Mouse (Mus musculus) cerebellum, postnatal 10 days (tissue): Measurements from ENCODE around the gene Efcab10.

Experiments used
- DNase-seq, 2 experiments: peaks; one replicate each; pipeline ENCODE4 v3.0.0; 2021; ENCODE audit warnings: mixed read lengths in 2 of 2

Gene Efcab10

GRCm38 (mm10) chr12:33394804-33395623, at the start of gene Efcab10:
TSS of gene Efcab10 (plus strand) at chr12:33394854.
- DNase-seq = peak; percentile 69 to 76

GRCm38 (mm10) chr12:33344970-33345772, 49.5 kb upstream of the Efcab10 start:
- no peak for DNase-seq

DNA sequence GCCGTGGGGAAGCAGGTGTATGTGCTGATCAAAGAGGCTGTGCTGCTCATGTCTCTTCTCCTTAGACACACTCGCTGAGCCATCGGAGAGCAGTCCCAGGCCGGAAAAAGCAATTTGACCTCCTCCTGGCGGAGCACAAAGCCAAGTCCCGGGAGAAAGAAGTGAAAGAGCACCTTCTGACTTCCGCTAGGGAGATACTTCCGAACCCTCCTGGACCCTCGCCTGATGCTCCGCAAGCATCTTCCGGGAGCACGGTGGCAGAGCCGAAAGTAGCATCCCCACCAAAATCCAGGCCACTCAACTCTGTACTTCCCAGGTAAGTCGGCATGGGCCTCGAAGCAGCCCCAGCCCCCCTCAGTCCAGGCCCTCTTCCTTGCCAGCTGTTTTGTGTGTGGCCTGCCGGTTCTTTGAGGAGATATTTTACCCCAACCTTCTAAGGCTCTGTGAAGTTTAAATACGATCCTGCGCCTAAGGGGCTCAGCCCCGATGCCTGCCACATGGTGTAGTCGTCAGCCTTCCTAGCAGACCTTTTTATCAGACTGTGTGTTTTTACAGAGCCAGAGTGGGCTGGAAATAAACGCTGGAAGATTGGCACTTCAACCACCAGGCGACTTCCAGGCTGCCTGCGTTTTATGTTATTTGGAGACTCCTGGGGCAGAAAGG, 48.8 kb upstream of the Efcab10 start:
- no peak for DNase-seq

DNA sequence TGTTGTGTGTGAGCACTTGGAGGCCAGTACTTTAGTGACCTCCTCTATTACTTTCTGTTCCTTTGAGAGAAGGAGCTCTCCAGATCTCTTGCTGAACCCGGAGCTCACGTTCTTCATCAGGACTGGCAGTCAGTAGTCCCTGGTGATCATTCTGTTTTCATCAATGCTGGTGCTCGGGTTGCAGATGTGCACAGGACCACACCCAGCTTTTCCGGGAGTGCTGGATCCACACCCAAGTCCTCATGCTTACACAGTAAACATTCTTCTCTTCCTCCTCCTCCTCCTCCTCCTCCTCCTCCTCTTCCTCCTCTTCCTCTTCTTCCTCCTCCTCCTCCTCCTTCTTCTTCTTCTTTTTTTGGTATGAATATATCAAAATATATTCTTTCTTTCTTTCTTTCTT, 42.0 kb upstream of the Efcab10 start:
- no peak for DNase-seq

GRCm38 (mm10) chr12:33358345-33358744, 36.3 kb upstream of the Efcab10 start:
- DNase-seq = no peak

GRCm38 (mm10) chr12:33359209-33359608, 35.4 kb upstream of the Efcab10 start:
- DNase-seq = no peak

DNA sequence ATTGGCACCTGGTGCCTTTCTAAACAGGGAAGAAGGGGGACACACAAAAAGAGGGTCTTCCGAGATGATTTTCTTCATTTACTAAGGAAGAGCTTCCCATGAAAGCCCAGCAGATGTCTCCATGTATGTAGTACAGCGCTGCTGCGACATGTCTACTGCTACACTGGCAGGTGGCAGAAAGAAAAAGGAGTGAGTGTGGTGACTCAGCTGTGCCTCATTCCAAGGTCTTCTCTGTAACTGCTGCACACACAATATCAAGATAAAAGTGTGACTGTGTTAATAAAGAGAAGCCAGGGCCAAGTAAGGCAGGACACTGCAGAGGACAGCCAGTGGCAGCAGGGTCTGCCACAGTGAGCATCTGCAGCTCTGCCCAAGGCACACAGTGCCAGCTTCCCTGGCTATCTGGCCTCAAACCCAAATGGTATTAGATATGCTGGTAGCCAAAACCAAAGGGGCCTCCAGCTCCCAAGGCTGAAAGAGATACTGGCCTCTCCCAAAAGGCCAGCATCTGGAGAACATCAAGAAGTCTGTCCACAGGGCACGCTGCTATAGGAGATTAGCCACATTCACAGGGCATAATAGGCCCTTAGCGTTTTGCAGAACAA, 34.7 kb upstream of the Efcab10 start:
- DNase-seq = peak; percentile 67 to 80

- peak; percentile 98 to 99 for DNase-seq
Observed at GRCm38 (mm10) chr12:33360729-33361128, 33.9 kb upstream of the Efcab10 start.

DNA sequence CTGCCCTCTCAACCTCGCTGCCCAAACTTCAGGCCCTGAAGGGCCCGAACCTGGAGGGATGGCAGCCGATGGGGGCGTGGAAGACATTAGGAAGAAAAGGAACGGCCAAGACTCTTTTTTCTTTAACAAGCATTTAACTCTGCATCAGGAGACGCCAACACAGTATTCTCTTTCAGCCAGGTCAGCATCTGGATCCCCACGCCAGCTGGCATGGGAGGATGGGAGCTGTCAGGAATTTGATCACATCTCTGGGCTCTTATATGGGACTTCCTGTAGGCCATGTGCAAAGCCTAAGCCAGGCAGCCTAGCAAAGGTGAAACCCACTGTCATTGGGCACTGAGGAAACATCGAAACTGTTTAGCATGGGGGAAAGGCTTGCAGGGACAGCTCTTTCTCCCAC, 30.1 kb upstream of the Efcab10 start:
- no peak for DNase-seq

GRCm38 (mm10) chr12:33365133-33365532, 29.5 kb upstream of the Efcab10 start:
- DNase-seq = no peak

GRCm38 (mm10) chr12:33369555-33369954, 25.1 kb upstream of the Efcab10 start:
- DNase-seq = no peak

- DNase-seq = peak; percentile 88 to 90
Observed at GRCm38 (mm10) chr12:33379624-33380445, 14.8 kb upstream of the Efcab10 start.

DNA sequence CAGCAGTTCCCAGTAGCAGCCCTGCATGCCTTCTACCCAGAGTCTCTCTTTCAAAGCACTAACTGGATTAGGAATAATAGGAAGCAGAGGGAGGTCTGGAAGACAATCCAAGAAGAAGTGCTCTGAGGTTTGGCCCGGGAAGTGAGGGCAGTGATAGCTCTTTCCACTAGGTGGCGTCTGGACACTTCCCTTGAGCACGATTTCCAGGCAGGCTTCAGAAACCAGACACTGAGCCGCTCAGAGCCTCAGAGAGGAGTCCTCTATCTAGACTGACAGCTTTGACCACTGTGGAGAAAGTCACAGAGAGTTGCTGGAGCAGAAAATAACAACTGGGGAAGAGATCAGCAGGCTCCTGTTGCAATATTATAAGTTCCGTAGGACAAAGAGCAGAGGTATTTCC, 5.8 kb upstream of the Efcab10 start:
- DNase-seq = peak; percentile 83 to 87

- DNase-seq = no peak
Observed at GRCm38 (mm10) chr12:33390844-33391560, 3.7 kb upstream of the Efcab10 start.

- DNase-seq = no peak
Observed at GRCm38 (mm10) chr12:33403265-33403693, 8.6 kb downstream of the Efcab10 start.

DNA sequence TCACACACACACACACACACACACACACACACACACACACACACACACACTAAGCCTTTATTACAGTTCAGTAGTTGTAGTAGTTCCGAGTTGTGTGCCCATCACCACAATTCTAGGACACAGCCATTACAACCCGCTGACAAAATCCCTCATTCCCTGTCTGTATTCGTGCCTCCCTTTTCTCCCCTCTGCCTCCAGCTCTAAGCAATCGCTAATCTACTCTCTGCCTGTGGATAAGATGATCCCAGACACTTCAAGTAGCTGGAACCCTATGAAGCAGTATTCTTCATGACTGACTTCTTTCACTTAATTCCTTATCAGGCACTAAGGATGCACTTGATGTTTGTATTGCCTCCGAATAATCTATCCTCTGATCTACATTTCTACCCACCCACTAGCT, 10.3 kb downstream of the Efcab10 start:
- DNase-seq = no peak

DNA sequence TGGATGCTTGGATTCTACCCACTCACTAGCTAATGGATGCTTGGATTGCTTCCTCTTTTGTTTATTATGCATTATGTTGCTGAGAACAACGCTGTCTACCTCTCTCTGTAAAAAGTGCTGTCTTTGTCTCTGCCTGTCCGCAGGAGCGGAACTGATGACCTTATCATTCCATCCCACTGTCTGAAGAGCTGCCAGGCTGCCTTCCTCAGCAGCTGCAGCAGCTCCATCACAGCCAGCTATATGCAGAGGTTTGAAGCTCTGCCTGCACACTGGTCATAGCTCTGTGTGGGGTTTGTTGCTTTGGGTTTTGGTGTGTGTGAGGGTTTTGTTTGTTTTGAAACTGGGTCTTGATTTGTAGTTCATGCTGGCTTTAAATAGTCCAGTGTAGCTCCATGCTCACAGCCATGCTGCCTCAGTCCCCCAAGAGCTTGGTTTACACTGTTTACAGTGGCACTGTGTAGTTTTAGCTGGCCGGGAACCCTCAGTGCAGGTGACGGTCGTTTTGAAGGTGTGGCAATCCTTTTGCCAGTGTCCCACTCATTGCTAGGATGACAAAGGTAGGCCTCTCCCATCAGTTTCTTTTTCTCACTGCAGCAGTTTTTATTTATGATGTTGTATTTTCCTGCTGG, 10.9 kb downstream of the Efcab10 start:
- no peak for DNase-seq

DNA sequence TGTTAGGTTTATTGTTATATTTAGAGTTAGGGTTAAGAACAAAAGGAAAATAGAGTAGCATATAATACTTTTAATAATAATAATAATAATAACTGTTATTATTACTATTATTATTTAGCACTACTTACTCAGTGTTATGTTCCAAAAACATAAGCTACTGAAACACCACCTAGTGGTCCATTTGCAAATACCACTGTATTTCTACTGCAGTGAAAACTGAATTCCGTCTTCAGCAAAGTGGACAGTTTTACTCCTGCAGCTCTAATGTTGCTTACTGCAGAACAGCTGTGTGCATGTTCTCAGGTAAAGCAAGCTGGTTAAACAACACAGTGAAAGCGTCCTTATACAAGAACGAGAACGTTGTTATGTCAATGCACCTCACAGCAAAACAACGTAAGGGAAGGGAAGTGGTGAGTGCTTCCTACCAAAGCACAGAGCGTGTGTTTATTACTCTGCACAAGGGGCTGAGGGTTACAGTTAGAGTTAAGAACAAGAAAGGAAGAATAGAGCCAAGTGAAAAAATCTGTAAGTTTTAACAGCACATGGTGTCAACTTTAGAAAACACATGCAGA, 17.0 kb downstream of the Efcab10 start:
- peak in 1 of 2 experiments; percentile 50 for DNase-seq

- DNase-seq = peak; percentile 76 to 79
Observed at GRCm38 (mm10) chr12:33424329-33424728, 29.7 kb downstream of the Efcab10 start.

DNA sequence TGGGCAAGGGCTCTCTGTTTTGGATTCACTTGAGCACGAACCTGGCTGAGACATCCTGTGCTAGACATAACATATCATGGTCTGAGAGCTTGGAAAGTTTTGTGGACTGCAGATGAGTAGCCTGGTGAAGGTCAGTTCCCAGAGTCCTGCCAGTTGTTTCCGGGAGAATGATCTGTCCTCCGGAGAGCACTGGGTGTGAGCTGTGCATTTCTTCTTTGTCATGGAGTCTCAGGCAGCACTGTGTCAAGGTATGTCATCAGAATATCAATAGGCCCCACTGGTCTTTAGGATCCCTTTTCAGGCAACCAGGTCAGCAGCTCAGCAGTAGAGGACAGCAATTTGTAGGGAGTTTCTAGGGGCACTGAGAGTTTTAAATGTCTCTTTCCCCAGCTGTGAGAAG, 32.6 kb downstream of the Efcab10 start:
- no peak for DNase-seq
